Mouse (Mus musculus) heart, postnatal 4 days (tissue): ENCODE measurements at regions not wholly inside any gene's neighbourhood (a gene's known extent, or its start where the extent isn't known, plus 50 kb on each side); places are given as distances from the start of the nearest gene placed in this dataset.

Source experiments
- DNase-seq: peaks from one replicate; pipeline ENCODE4 v3.0.0; 2021

DNA sequence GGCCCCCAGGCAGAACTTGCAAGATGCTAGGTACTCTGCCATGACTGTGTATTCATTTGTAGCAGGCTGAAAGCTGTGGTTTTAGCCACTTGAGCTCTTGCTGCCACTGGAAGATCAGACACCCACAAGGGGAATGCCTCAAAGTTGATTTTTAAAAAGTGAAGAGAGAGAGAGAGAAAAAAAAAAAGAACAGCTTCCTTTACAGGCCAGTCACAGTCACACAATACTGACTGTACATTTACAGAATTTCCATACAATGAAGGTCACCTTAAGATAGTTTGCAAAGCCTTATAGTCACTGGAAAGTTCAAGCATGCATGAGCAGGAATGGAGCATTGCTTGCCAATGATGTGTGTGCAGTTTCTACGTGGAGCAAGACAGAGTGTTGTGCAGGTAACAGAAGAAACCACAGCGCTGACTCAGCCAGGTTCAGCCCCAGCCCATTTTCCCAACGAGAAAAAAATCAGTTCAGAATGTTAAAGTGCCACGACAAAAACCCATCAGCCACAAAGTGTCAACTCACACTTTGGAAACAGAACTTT, 109.3 kb upstream of the Ado start:
- DNase-seq: no peak

DNA sequence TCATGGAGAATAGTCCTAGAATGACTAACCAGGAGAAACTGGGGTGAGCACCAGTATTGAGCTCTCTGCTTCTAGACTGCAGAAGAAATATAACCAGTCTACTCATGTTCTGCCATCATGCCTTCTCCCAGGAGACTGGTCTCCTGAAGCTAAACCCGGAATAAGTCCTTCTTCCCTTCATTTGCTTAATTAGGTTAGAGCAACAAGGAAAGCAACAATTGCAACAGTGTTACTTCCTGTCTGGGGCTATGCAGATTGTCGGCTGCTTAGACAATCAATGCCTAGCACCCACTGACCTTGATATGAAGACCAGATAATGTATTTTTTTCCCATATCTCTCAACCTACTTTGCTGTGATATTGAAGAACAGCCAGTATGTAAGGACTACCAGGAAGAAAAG, 108.5 kb upstream of the Ado start:
- DNase-seq: no peak

DNA sequence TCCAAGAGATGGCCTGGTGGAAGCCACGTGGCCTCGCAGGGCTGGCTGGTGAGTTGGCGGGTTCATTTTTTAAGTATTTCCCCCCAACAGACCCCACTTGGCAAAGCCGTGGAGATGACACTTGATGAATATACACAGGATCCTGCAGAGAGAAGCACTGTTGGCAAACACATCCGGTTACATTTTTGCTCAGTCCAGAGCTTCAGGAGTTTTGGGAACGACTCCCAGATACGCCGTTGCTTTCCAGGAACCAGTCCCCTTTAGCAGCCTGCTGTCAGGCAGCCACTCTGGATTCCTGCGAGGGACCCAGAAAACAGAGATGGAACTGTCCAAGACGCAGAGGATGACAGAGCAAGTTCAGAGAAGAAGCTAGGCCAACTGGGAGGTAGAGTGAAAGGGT, 105.8 kb upstream of the Ado start:
- no peak for DNase-seq

GRCm38 (mm10) chr10:67652300-67652699, 103.5 kb upstream of the Ado start:
- no peak for DNase-seq

- no peak for DNase-seq
Measured at GRCm38 (mm10) chr10:67651386-67651785, 102.6 kb upstream of the Ado start.

DNA sequence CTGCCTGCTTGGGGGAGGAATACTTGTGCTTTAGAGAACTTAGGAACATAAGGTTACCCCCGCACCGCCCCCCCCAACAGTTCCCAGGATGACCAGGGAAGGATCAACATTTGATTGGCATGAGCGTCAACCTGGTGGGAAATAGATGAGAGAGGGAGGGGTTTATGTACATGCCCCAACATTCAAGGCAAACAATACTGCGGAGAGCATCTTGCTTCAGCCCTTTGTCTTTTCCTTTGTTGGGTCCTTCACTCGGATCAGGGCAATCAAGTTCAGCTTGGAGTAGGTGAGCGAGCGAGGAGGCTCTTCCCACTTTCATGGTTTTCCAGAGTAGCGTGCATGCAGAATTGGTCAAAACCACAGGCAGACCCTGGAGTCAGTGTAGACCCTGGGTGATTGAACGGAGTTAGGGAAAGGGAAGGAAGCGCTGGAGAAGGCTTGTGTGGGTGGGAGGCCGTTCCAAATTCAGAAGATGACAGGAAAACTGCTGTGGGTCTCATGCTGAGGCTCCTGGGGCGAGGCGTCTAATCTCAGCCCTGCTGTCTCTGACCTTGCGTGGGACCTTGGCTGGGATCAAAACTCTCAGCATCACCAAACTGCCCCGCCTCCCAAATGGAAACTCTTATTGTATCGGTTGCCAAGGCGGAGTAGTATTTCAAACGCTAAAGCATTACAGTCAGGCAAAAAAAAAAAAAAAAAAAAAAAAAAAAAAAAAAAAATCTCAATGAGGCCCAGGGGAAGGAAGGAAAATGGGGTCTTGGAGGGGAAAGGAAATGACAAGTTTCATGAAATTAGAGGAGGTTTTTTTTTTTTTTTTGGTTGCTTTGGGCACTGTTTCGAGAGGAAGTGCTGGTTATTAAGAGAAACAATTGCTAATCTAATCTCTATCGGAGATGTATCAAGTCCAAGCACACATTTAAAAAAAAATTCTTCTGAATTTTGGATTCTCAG, 99.3 kb upstream of the Ado start:
- DNase-seq: peak; percentile 58

GRCm38 (mm10) chr10:67646659-67647559, 98.2 kb upstream of the Ado start:
- DNase-seq: peak; percentile 19

GRCm38 (mm10) chr10:67645821-67646220, 97.1 kb upstream of the Ado start:
- DNase-seq: no peak

GRCm38 (mm10) chr10:67644280-67644679, 95.5 kb upstream of the Ado start:
- peak; percentile 51 for DNase-seq

- DNase-seq: no peak
Measured at GRCm38 (mm10) chr10:67643685-67644084, 94.9 kb upstream of the Ado start.

DNA sequence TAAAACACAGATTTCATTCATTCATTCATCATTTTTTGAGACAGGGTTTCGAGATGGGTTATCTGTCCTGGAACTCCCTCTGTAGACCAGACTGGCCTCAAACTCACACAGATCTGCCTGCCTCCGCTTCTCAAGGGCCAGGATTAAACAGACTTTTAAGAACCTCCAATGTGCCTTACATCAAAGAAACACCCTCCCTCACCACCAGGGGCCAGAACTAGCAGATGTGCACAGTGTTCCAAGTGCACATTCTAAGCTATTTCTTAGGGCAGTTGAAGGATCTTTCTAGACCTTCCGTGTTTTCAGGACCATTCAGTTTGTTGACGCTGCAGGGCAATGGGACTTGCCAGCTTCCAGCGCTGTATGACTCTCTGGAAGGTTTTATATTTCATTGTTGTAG, 88.6 kb upstream of the Ado start:
- no peak for DNase-seq

- peak; percentile 27 for DNase-seq
Measured at GRCm38 (mm10) chr10:67636569-67636968, 87.8 kb upstream of the Ado start.

GRCm38 (mm10) chr10:67634795-67635194, 86.0 kb upstream of the Ado start:
- no peak for DNase-seq

DNA sequence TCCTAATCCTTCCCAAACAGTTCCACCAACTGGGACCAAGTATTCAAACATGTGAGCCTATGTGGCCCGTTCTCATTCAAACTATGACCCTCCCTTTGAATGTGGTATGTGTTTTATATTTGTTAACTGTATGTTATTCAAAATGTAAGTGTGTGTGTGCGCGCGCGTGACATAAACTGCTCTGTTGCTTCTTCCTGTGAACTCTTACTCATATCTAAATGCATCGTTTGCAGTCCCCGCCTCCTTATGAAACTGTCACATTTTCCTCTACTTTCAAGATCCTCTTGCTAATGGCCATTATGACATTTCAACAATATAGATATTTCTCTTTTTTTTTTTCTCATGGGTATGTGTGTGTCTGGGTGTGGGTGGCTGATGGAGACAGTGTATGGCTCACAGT, 84.3 kb upstream of the Ado start:
- DNase-seq: no peak

- DNase-seq: no peak
Measured at GRCm38 (mm10) chr10:67623338-67623737, 74.6 kb upstream of the Ado start.

DNA sequence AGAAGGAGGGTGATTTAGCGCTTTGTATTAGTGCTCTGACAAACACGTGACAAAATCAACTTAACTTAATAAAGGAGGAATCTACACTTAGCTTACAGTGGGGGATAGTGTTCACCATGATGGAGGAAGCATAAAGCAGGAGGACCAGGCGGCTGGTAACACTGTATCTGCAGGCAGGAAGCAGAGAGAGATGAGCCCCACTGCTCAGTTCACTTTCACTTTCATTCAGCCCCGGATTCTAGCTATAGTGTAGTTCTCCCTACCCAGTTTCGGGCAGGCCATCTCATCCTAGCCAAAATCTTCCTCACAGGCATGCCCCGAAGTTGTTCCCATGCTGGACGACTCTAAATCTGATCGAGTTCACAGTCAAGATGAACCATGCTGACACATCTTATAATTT, 71.3 kb upstream of the Ado start:
- no peak for DNase-seq

DNA sequence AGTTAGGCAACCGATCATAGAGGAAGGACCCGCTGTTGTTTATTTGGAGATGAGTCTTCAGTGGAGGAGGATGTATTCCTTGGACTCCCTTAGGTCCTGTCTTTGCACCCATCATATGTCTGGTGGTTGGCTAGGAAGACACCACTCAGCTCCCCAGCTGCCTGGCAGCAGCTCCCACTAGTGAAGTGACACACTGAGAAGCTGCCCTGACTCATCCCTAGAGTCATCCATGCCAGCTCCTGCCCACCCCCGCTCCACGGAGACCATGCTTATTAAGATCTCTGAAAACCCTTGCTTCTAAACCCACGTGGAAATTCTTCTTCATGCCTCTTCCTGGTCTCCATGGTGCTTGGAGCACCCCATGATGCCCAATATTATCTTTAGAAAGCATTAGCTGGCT, 69.4 kb upstream of the Ado start:
- no peak for DNase-seq

DNA sequence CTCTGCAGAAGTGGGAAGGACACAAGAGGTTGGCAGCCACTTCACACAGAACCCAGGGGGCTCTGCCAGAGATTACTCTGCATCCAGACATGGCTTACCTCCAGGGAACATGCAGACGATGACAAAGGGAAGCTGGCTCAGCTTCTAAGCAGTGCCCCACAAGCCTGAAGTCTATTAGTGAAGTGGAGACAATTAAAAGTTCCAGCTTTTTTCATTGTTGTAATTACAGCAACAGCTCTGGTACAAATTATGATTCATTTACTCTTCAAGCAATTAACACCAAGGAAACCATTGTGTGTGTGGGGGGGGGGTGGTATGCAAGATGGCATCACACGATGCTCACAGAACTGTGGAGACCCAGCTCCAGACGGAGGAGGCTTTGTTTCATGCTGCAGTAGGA, 66.3 kb upstream of the Ado start:
- no peak for DNase-seq

GRCm38 (mm10) chr10:67610689-67611088, 61.9 kb upstream of the Ado start:
- no peak for DNase-seq

DNA sequence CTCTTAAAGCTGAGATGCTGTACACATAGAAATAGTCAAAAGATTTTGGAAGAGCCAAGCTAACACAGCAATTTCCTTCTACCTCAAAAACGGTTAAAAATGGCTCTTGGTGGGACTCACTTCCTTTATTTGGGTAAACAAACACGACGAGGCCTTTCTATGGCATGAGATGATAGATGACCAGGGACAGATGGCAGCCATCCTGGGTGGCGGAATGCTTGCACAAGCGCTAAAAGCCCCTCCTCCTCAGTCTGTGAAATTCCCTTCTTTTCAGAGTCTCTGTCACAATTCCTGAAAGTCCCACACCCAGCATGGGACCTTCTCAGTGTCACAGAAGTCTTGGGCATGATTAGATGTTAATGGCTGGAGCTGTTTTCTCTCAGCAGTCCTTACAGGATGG, 59.3 kb upstream of the Ado start:
- no peak for DNase-seq

GRCm38 (mm10) chr10:67607297-67608032, 58.7 kb upstream of the Ado start:
- DNase-seq: no peak

DNA sequence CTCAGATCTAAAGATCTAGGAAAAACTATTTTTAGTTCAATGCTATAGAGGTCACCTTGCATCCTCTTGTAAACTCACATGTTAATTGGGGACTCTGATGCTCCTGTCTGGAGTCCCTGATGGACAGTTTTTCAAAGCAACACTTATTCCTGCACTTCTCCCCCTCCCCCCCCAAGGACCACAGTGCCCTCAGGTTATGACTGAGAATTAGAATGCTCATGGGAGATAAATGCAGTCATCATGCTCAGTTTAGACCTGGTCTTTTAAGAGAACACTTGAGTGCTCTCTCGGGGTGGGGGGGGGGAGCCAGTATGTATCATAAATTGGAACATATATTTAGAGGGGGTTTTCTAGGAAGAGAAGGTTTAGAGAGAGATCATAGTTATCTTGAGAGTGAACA, 58.0 kb upstream of the Ado start:
- DNase-seq: no peak

DNA sequence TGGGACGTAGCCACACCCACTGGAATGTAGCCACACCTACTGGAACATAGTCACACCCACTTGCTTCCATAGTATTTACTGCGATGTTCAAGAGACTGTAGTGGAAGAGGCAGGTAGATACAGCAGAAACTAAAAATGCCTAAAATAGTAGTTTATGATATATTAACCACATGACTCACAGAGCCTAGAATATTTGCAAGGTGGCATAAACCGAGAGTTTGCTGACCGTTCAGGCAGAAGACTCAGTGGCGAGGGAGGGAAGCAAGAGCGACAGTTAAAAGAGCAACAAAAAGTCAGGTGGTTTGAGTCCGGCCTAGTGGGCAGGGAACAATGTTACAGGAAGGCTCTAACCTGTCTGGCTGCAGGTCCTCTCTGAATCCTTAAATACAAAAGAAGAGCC, 50.6 kb upstream of the Ado start:
- DNase-seq: no peak
